Mouse (Mus musculus) kidney, postnatal 10 days (tissue): Measurements from ENCODE around the gene Strbp.

Source experiments
- DNase-seq: peaks from one replicate; pipeline ENCODE4 v3.0.0; 2021; ENCODE audit warnings: mixed read lengths

The Strbp gene

GRCm38 (mm10) chr2:37703230-37703954 is at the start of gene Strbp:
Strbp (minus strand) TSS chr2:37703859.
- peak; percentile 97 for DNase-seq

- DNase-seq = no peak
Measured at GRCm38 (mm10) chr2:37751114-37751513, 47.5 kb upstream of the Strbp start.

DNA sequence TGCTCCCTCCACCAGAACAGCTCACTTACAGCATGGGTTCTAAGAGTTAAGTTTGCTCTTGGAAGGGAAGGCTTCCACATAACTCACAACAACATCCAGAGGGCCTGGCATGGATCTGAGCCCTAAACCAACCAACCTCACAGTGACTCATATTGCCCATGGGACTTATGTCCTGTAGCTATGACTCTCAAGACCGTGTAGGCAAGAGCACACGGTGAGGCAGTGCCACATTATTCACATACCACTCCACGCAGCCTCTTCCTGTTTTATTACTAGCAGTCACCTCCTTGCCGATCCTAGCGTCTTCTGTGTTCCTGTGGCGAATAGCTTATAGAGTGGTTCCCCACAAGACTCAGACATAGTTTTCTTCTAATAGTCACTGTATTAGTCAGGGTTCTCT is 45.7 kb upstream of the Strbp start:
- DNase-seq = no peak

DNA sequence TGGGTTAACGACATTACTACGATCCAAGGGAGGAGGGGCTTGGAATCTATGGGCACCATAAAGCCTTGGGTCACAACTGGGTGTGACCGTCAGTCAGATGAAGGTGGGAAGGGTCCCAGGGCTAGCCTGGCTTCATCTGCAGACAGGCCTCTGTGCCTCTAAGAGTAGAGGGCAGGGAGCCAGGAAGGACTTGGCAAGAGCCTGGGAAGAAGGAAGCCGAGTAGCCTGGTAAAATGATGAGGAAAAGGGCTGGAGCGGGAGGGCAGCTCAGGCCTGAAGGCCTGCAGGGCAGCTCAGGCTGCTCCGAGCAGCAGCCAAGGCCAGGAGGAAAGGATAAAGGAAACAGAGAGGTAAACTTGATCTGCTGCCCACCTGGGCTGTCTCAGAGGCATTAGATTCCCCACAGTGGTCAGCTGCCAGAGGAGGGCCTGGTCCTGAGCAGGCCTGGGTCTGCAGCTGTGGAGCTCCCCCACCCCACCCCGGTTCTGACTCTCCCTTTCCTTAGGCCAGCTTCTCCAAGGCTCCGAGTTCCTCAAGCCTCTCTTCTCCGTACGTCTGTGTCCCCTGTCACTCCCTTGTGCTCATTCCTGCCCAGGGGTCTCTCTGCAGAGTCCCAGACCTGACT is 44.9 kb upstream of the Strbp start:
- peak; percentile 57 for DNase-seq

DNA sequence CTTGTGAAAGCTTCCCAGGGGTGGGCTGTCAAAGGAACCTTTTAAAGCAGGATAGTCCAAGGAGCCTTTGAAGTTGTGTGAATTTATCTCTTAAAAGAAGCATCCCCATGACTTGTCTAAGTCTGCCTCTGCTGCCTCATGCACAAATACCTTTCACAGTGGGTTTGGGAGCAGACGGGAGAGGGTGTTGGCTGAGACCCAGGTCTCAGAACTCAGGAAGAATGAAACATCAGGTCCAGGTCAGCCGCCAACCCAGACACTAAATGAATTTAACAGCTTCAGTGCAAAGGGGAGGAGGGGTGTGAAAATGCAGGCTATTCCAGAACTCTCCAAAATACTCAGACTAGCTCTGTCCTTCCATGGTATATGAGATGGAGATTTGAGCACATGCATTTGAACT is 44.2 kb upstream of the Strbp start:
- DNase-seq = no peak

- DNase-seq = no peak
Measured at GRCm38 (mm10) chr2:37746293-37747049, 42.8 kb upstream of the Strbp start.

DNA sequence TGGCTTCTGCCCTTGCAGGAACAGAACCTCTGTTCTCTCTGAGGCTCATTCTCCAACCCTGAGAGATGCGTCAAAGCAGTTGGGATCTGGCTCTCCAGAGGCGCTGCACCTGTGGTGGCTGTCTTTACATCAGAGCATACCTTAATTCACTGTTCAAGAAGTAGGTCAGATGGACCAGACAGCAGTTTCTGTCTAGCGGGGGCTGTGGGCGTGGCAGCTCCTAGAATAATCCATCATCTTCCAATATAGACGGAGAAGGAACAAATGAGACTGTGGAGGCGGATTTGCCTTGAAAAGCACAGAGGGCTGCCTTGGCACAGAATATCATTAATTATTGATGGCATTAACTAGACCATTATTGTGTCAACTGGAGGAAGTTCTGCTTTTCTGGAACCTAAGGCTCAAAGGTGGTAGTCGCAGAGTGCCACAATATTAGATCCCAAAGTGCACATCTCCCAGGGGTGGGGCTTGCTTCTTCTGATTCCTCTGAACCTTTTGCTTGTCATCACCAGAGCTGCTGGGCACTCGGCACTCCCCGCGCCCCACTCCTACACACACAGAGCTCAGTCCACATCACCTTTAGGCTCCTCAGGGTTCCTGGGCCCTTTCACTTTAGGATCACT is 41.2 kb upstream of the Strbp start:
- DNase-seq = no peak

- DNase-seq = no peak
Measured at GRCm38 (mm10) chr2:37741806-37742554, 38.3 kb upstream of the Strbp start.

DNA sequence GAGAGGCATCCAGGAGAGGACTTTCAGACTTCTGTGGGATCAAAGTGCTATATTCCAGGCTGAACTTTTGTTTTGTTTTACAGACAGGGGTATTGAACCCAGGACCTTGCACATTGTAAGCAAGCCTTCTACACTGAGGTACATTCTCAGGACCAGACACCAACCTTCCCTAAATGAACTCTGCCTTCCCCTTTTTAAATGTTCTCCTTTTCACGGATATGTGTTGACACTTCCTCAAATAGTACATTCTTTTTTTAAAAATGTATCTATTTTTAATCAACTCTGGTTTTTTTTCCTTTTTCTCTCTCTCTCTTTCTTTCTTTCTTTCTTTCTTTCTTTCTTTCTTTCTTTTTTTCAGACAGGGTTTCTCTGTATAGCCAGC is 32.1 kb upstream of the Strbp start:
- no peak for DNase-seq

- peak; percentile 46 for DNase-seq
Measured at GRCm38 (mm10) chr2:37734979-37735806, 31.5 kb upstream of the Strbp start.

DNA sequence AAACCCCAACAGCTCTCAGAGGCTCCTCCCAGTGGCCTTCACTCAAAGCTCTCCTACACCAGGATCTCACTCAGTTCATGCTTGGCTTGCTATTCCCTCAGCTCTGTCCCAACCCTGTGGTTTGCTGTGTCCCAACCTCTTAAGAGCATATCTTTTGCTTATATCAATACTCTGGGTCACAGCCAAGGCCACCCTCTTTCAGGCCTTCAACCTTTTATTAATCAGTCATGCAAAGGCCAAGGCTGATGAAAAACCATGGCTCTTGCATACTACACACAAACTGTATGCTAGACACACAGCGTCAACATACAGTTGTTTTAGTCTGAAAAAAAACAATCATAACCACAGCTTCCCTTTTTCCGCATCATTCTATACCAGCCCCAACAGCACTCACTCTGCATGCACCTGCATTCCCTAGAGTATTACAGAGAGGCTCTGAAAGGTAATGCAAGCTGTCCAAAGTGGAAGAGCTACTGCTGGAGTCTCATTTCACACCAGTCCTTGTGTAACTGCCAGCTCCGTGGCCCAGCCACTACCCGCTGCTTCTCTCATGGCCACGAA is 27.7 kb upstream of the Strbp start:
- DNase-seq = no peak

GRCm38 (mm10) chr2:37724231-37724630 is 20.6 kb upstream of the Strbp start:
- DNase-seq = peak; percentile 27

DNA sequence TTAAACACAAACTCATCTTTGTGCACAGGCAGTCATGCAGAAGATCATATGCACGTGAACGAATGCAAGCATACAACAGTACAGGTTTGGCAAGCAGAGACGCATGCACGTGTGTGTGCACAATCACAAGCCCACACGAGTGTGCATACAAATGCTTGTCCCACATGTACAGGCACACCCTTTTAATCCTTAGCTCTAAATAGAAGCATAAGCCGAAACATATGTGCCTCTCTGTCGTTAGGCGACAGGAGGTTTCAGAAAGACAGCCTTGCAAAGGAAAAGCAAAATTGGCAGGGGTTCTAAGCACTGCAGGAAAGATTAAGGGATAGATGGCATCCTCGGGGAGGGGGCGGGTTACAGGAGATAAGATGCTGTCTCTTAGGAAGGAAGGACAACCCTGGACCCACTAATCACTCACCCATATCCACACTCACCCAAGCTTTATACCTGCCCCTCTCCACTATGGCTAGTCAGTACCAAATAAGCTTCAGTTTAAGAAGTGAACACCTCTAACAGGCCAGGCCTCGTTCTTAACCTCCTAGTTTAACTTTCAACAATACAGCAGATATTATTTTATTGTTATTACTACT is 19.9 kb upstream of the Strbp start:
- no peak for DNase-seq

- DNase-seq = no peak
Measured at GRCm38 (mm10) chr2:37722674-37723465, 19.2 kb upstream of the Strbp start.

DNA sequence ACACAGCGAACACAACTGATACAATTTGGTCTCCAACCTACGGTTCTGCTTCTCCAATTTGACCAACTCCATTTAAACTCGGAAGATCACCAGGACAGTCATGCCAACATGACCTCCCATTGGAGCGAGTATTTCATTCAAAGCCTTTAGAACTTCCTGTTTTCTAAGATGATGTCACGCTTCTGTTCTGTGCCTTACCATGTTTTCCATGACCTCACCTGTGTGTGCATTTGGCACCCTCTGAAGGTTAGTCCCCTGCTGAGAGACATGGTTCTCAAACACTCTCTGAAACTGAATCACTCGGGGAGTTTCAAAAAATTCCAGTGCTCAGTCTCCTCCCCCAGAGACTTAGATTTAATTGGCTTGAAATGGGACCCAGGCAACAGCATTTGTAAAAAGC is 12.6 kb upstream of the Strbp start:
- DNase-seq = no peak

- DNase-seq = no peak
Measured at GRCm38 (mm10) chr2:37715364-37715763, 11.7 kb upstream of the Strbp start.

- DNase-seq = no peak
Measured at GRCm38 (mm10) chr2:37713100-37713499, 9.4 kb upstream of the Strbp start.

DNA sequence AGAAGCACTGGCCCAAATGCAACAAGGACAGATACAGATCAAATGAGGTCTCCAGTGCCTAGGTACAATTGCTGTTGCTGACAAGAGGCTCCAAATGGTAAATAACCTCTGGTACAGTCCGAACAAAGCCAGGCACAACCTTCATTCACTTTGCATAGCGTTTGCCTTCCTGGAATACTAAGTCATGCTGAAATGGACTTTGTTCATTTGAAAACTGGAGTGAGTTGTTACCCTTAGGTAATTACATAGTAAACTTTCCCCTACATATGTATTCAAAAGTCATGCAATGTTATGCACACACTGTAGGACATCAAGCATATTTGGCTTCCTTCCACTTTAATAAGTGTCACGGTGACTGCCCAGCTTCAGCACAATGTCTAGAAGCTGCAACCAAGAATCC is 5.2 kb upstream of the Strbp start:
- DNase-seq = no peak

GRCm38 (mm10) chr2:37704141-37704760 is 592 bp upstream of the Strbp start:
- no peak for DNase-seq
